Mouse (Mus musculus) CD4-positive helper T cell, adult 2 months (primary cell): Measurements from ENCODE around the gene Pcgf5.
"Not testable (repeated sequence)": the region's sequence is repeated elsewhere in the genome, so short reads cannot be mapped to it uniquely, and the experiment has no call there.

ENCODE experiments used
- DNase-seq: peaks from one replicate; pipeline ENCODE4 v3.0.0-alpha.2; 2012; ENCODE audit warnings: low read depth, missing footprints, low spot score

The Pcgf5 gene

DNA sequence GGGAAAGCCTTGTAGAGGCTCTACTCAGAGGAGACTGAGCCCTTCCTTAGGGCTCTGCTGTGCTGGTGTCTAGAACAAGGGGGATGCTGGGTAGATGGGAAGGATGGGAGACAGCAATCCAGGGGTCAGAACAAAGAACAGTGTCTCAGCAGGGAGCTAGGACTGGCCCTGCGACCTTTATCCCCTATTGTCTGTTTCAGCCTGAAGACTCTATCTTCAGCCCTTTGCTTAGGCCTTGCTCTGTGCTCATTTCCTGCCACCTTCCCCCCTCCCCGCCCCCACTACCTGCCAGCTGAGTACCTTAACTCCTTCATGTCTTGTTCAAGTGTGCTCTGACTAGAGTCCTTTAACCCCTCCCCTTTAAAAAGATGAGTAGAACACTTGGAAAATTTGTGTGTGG is 36.3 kb downstream of the Pcgf5 start:
- peak; percentile 67 for DNase-seq

DNA sequence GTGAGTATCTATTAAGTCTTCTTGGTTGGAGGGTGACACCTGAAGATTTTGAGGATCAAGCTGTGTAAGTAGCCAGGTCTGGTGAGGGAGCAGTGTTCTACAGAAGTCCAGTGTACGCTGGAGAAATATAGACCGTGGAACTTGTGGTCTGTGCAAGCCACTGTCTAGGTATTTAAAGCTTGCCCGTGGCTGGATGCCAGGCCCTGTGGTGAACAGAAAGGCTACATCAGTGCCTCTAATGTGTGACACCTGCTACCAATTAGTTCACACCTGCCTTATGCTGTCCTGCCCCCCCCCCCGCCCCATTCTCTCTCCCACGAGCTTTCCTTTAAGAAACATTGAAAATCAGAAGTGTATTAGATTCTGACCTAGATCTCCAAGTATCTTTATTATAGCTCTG is 40.4 kb downstream of the Pcgf5 start:
- no peak for DNase-seq

GRCm38 (mm10) chr19:36390714-36391113 is 42.6 kb downstream of the Pcgf5 start:
- no peak for DNase-seq

DNA sequence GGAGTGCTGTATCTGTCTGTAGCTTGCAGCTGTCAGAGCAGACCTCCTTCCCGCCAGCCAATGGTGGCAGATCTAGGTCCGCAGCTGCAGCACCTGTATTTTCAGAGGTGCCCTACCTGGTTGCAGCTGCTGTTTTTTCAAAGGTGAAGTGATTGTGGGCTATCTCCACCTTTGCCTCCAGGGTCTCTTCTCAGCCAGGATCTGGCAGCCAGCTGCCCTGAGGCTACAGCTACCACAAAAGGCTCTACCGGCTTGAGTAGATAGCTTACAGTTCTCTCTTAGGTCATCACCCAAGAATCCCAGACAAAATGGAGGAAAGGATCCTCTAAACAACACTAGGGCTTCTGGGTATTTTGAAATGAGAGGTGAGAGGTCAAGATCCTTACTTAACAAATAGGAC is 50.4 kb downstream of the Pcgf5 start:
- DNase-seq: no peak

- no peak for DNase-seq
Measured at GRCm38 (mm10) chr19:36408352-36409100, 60.4 kb downstream of the Pcgf5 start.

DNA sequence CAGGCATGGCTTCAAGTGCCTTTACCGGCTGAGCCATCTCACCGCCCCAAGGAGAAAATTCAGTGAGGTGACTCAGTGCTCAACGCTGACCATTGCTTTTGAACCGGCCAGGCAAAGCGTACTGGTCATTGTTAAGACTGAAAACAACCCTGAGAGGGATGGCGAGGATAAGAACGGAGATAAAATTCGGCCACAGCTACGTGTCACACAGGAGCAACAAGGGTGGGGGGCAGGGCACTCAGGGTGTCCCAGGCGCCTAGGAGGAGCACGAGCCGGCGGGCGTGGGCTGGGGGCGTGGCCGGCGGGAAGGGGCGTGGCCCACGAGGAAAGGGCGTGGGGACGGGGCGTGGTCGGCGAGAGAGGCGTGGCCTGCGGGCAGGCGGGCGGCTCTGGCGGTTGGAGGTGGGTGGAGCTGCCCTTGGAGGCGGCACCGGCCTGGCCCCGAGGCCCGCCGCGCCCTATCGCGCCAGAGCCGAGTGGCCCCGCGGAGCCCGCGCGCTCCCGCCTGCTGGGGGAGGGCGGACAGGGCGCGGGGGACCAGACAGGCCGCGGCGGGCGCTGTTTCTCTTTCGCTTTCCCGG is 61.3 kb downstream of the Pcgf5 start:
- peak; percentile 96 for DNase-seq

DNA sequence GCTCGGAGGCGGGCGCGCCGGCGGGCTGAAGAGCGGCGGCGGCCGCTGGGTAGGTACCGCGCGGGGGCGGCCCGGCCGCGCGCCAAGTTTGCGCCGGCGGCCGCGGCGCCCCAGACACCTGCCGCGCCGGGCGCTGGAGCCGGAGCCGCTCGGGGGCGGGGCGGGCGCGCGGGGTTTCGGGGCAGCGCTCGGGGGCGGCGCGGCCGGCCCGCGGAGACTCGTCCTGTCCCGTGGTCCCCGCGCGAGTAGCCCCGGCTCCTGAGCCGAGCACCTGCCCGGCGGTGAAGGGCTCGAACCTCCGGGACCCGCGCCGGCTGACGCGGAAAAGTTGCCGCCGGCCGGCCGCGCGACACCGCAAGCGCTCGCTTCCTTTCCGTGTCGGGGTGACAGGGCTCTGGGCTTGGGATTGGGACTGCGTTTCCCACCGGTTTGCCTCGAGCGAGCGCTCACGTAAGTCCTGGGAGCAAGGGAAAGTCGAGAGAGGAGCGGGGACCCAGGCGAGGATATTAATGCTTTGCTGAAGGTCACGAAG is 61.8 kb downstream of the Pcgf5 start:
- DNase-seq: peak; percentile 60

- no peak for DNase-seq
Measured at GRCm38 (mm10) chr19:36419885-36420284, 71.8 kb downstream of the Pcgf5 start.

DNA sequence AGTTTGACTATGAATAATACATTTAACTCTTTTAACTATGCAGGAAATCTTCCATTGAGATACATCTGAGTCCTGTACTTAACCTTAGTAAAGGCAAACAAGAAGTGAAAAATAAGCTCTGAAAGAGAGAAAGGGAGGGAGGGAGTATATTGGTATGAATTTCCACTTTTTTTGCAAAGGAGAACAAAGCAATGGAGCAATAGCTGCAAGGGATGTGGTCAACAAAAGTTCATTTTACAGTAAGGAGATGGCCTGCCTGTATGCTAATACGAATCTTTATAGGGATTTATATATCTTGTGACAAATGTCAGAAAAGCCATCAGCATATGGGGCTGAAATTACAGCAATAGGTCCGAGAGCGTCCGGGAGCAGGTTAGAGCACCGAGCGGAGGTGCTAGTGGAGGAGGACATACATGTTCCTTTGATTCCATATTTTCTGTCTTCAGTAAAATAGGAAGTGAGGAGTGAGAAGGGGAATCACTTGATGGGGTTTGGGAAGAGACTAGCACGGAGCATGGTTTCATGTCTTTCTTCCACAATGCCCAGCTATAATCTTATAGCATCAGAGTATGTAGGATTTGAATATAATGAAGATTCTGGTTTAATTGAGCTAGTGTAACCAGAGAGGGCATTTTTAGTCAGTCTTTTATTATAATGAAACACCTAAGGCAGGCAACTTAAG is 79.2 kb downstream of the Pcgf5 start:
- DNase-seq: no peak

GRCm38 (mm10) chr19:36428116-36428515 is 80.0 kb downstream of the Pcgf5 start:
- no peak for DNase-seq

DNA sequence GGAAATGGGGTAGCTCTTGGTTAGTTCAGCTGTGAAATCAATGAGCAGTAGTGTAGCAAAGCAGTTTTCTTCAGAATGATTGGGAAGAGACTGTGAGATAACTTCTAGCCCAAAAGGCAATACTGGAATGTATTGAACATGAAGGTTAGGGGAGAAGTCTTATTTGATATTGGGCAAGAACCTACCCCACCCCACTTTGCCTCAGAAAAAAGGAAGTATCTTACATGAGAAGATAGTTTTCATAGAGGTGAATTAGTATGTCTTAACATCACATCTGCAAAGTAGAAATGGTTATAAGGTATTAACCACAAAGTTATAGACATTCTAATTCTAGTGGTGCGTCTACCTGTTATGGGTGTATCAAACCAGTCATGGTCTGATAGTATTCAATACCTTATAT is 81.2 kb downstream of the Pcgf5 start:
- DNase-seq: no peak

- DNase-seq: no peak
Measured at GRCm38 (mm10) chr19:36433161-36433560, 85.1 kb downstream of the Pcgf5 start.

GRCm38 (mm10) chr19:36439894-36440714 is 92.0 kb downstream of the Pcgf5 start:
- DNase-seq: peak; percentile 45

GRCm38 (mm10) chr19:36450997-36451608 is 103.0 kb downstream of the Pcgf5 start:
- no peak for DNase-seq

DNA sequence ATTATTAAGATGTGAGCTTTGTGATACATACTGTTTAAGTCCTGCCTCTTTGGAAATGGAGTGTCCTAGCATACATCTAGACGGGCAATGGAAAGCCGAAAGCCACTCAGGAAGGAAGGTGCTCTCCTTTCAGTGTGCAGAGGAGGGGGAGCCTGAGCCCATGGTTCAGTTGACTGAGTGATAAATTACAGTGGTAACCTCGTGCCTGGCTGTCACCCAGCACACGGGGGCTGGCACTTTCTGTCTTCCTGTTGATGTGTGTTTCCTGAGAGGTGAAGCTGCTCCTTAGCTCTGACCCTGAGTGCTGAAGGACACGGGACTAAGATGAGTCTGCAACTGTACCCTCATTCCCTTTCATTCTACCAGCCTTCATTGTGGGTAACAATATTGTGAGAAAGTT is 103.6 kb downstream of the Pcgf5 start:
- DNase-seq: no peak

- not testable (repeated sequence) for DNase-seq
Measured at GRCm38 (mm10) chr19:36452210-36452609, 104.1 kb downstream of the Pcgf5 start.

DNA sequence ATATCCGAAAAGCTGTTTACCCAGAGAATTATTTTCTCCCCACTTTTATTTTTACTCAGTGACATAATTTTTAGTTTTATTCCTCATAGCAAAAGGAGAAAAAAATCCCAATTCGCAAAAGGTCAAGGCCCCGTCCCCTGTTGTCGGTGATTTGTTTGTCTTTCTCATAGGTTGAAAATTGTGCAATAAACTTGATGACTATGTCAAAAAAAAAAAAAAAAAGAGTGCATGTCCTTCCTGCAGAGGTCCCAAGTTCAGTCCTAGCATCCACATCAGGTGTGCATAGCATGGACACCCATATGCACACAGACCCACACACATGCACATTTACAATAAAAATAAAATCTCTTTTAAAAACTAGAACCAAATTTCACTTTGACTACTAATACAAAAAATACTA is 105.3 kb downstream of the Pcgf5 start:
- no peak for DNase-seq

GRCm38 (mm10) chr19:36470106-36470505 is 122.0 kb downstream of the Pcgf5 start:
- DNase-seq: peak; percentile 75

GRCm38 (mm10) chr19:36471325-36471724 is 123.2 kb downstream of the Pcgf5 start:
- DNase-seq: no peak

- no peak for DNase-seq
Measured at GRCm38 (mm10) chr19:36476596-36476995, 128.5 kb downstream of the Pcgf5 start.

DNA sequence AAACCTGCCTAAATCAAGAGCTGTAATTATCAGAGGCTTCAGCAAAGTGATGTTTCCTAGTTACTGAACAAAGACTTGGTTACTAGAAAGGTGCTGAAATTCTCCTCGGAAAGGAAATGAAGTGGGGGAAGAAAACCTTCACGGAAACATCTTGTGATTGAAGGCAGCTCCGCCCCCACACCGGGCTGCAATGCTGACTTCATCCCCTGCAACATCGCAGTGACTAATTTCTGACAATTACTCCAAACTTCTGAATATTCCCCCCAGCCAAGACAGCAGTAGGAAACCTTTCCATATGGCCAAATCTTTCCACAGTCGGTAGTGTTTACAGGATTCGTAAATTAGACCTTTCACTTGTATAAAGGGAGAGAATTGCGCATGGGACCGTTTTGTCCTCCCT is 129.0 kb downstream of the Pcgf5 start:
- peak; percentile 84 for DNase-seq
